Mouse (Mus musculus) frontal cortex, postnatal 25 days (tissue): ENCODE results near the gene Hectd1.

ENCODE experiments used
- DNase-seq, 2 experiments: peaks; one replicate each; pipeline ENCODE4 v3.0.0; 2022; ENCODE audit warnings: low spot score in 2 of 2

Gene Hectd1

DNA sequence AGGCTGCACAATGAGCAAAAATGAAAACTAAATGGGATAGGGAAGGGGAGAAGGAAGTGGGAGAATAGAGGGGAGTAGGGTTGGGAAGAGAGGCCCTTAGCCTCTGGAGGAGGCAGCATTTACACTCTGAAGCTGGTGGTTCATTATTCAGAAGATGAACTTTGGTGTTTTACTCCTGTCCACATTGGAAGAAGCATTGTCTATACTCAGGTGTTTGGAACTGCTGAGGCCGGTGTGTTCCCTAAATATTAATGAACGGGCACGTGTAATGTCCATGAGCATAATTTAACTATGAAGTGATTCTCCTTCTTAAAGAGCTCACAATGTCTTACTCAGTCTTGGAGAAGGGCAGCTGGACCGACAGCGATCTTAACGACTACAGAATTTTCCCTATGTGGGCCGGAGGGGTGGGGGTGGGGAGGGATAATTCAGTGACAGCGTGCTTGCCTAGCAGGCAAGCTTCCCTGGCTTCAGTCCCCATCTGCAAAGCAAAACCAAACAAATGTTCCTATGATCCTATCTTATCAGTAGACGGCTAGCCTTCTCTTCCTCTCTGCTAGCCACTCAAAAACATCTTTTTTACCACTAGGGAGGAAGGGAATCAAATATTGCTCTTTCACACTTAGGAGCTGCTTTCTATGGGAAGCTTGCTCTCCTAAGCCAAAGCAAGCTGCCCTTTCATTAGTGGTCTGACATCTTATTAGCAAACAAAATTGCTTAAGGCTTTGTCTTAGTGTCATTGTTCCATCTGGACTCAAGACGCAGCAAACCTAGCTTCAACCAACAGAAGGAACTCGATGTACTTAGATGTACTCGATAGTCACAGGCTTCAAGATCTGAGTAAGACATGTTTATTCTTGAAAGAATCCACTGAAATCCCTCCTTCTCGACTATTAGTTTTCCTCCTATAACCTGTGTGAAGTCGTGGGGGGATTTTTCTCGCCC lies 14.5 kb upstream of the Hectd1 start:
- DNase-seq = no peak

- no peak for DNase-seq
Measured at GRCm38 (mm10) chr12:51842081-51842864, 12.9 kb upstream of the Hectd1 start.

DNA sequence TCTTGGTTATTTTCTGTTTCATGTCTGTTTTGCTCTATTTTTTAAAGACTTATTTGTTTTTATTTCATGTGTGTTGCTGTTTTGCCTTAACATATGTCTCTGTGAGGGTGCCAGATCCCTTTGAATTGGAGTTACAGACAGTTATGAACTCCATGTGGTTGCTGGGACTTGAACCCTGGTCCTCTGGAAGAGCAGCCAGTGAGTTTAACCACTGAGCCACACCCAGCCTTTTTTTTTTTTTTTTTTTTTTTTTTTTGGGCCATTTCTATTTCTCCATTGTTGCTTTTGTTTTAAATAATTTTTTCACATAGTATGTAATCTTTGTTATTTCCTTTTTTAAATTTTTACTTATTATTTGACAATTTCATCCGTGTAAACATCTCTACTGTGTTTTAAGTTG lies 10.5 kb upstream of the Hectd1 start:
- no peak for DNase-seq

- DNase-seq = no peak
Measured at GRCm38 (mm10) chr12:51835219-51835618, 5.9 kb upstream of the Hectd1 start.

- no peak for DNase-seq
Measured at GRCm38 (mm10) chr12:51831931-51832330, 2.6 kb upstream of the Hectd1 start.

DNA sequence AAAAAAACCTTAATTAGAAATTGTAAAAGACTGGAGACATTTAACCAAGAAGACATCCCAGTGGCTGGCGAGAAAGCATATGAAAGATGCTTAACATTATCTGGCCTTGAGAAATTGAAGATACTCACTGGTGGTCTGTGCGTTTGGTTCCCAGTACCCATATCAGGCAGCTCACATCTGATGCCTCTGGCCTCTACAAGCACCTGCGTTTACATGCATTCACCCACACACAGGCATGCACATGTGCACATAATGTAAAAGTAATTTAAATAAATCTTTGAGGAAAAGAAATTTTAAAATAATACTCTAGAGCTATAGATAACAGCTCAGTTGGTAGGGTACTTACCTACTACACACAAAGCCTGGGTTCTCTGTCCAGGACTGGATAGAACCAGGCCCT lies 2.0 kb upstream of the Hectd1 start:
- no peak for DNase-seq

GRCm38 (mm10) chr12:51830671-51831070 lies 1.3 kb upstream of the Hectd1 start:
- DNase-seq = no peak

GRCm38 (mm10) chr12:51830077-51830402 lies 704 bp upstream of the Hectd1 start:
- DNase-seq = no peak

DNA sequence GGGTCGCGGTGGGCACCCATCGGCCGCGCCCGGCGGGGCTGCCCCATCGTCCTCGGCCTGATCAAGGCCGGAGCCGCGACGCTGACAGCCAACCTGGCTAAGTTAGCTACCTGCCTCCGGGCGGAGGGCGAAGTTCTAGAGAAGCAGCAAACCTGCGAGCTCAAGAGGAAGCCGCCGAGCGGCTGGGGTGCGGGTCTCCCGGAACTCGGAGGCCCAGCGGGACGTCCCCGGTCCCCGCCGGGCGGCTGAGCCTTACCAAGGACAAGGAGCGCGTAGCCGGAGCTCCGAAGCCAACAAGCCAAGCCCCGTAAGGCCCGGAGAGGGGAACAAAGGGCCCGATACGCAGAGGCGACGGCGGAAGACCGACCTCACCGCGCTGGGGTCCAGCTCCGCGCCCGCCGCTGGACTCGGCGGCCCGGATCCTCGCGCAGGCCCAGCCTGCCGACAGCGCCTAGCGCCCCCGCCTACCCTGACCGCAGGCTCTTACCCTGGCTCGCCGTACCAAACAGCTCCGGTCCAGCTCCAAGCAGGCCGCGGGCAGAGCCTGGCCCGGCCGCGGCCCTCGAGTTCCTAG lies 533 bp downstream of the Hectd1 start:
- DNase-seq = peak in 1 of 2 experiments; percentile 18

DNA sequence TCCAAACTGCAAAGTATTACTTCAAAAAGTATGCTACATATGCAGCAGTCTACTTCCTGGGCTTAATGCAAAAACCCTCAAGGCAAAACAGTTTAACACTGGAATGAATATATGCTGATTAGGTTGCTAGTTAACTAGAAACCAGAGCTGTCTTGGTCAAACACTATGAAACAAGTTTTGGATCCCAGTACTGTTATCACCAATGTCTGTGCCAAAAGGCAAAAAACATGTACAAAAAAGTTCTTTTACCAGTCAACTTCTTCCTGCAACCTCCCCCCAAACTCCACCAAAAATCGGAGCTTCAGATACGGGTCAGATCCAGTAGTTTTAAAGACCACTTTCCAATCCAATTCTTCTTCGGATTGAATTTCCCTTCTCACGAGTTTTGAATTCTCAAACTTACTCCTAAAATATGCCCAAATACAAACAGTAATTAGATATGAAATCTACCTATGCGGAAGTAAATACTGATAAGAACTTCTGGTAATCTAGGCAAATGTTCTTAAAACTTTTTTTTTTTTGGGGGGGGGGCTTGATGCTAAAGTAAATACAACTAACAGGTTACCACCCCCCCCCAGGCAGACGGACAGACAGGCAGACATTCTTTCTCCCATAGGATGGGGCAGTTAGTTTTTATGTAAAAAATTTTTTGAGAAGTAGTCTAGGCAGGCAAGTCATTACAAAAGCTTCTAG lies 1.2 kb downstream of the Hectd1 start:
- no peak for DNase-seq

DNA sequence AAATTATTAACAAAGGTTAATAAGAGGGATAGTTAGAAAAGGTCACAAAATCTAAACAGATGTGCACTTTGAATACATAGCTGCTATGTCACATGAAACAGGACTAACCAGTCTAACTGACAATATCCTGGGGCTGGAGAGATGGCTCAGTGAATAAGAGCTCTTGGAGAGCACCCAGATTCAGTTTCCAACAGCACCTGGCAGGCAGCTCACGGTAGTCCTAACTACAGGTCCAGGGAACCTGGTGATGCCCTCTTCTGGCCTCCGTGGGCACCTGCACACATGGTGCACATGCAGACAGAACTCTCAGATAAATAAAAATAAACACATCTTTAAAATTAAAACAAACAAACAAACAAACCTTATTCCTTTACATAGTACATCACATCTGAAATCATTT lies 4.0 kb downstream of the Hectd1 start:
- DNase-seq = no peak

DNA sequence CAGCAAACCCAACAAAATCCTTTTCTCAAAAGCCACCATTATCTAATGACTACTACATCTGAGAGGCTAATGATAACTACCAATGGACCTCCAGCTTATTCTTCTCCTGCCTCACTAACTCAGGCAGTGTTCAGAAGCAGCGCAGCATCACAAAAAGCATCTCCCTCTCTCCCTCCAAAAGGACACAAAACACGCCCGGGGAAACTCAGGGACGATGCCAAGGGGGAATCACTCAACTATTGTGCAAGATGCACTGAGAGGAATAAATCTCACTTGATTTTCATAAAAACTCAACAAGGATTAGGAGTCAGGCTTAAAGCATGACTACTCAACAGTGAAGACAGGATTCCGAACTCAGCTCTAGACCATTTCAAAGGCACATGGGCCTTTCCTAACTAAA lies 6.0 kb downstream of the Hectd1 start:
- DNase-seq = no peak

GRCm38 (mm10) chr12:51822861-51823260 lies 6.5 kb downstream of the Hectd1 start:
- no peak for DNase-seq

- DNase-seq = no peak
Measured at GRCm38 (mm10) chr12:51822236-51822635, 7.1 kb downstream of the Hectd1 start.

DNA sequence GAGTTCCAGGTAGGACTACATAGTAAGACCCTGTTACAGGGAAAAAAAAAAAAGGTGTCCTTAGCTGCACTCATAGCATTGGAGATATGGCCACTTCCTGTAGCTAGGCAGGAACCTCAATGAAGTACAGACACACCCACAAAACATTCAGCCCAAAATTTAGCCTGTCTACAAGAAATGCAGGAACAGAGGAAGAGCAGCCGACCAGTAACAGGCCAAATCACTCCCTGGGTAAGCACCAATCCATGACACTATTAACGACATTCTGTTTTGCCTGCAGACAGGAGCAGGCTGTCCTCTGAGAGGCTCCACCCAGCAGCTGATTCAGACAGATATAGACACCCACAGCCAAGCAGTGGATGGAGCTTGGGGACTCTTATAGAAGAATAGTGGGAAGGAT lies 8.1 kb downstream of the Hectd1 start:
- no peak for DNase-seq

- DNase-seq = no peak
Measured at GRCm38 (mm10) chr12:51819951-51820498, 9.3 kb downstream of the Hectd1 start.

DNA sequence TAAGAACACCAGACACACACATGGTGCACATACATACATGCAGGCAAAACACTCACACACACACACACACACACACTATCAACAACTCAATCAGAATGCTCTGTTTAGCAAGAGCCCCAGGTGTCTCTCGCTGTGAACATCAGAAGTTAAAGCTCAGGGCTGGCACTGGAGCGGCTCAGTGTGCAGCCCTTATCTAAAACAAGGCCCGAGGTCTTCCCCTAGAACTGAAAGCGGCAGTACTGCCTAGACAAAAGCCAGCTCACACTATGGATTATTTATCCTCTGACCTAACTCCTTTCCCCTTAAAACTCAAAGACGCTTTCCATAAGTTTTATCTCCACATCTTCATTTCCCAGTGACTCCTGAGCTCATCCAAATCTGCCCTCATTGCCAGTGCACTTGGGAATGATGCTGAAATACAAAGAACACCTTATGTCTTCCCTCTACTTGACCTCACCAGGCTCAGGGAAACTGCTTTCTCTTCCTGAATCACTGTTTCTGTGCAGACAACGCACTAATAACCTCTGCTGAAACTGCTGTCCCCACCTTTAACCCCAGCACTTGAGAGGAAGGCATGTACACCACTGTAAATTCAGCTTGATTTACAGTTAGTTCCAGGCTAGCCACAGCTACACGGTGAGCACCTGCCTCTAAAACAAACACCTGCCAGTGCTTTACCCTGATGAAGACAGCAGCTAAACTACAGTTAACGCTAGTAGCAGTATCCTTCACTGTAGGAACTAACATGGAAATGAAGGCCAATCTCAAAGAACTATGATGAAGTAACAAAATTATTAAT lies 11.3 kb downstream of the Hectd1 start:
- no peak for DNase-seq

DNA sequence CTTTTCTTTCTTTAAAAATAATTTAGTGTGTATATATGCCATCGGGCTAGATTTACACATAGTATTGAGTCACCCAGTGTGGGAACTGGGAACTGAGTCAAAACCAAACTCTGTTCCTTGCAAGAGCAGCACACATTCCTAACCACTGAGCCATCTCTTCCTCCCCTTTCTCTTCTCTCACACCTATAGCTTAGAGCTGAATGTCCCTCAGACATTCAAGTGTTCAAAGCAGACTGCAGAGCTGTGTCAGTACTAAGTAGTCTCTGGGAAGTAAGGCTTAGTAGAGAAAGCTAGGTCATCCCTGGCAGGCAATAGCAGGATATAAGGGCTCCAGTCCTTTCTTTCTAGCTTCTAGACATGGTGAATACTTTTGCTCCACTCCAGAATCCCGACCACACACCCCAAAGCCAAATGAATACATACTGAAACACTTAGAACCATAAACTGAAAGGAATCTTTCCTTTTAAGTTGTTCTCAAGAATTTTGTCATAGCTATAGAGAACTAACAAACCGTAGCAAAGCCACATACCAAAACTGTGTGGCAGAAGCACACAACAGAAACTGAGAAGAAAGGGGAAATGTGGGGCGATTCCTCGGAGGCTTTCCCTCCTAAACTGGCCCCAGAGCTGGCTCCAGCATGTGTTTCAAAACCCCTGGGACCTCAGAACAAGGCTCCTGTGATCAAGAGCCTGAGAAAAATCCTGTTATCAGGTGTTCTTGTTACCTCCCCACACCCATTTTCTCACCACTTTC lies 17.8 kb downstream of the Hectd1 start:
- no peak for DNase-seq

DNA sequence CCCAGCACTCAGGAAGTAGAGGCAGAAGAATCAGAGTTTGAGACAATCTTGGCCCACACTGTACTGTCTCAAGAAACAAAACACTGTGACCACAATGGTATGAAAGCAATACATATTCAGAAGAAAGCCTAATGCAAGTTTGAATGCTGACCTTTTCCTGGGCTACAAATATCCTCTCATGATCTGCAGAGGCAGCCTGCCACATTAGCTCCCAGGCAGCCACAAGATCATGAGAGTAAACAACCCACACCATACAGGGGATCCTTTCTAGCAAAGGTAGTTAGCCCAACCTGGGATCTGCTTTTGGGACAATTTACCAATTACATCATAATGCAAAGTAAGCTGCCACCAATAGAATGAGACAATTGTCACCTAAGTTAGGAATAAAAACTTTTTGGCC lies 18.8 kb downstream of the Hectd1 start:
- no peak for DNase-seq

DNA sequence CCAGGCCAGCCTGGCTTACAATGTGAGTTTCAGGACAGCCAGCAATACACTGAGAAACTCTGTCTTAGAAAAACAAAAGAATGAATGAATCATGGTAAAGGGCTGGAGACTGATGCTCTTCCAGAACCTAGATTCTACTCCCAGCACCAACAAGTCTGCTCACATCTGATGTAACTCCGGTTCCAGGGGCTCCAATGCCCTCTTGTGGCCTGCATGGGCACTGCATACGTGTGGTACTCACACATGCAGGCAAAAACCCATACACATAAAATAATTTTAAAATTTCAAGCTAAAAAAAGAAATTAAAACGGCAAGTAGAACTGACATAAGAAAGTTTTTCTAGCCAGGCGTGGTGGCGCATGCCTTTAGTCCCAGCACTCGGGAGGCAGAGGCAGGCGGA lies 44.5 kb downstream of the Hectd1 start:
- DNase-seq = no peak
